Mouse (Mus musculus): ENCODE data around the gene Sp6.

Sp6 gene

DNA sequence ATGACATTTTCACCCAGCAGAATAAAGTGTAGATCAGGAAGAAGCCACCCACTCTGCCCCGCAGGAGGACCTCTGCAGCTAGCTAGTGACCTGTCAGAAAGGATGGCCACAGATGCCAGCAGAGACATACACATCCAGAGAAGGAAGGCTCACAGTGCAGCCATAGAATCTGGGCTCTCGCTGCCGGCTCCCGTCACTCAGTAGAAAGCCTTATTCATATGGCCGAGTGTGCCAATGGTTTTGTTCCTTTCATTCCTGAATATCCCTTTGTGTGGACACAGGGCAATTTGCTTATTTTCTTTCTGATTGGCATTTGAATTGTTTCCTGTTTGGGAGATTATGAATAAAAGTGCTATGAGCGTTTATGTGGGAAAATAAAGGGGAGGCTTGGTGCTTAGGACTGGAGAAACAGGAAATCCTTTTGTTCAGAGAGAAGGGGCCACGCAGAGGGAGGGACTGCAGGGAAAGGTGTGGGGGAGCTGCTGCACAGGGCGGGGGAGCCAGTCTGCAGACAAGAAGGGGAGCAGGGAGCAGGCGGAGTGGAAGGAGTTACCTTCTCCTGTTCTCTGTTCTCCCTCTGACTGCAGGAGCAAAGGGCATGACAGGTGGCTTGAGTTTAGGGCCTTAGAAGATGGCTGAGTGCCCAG lies 50.2 kb downstream of the Sp6 start:
- in situ Hi-C loops (cut with MboI, MseI): no loop called here

GRCm38 (mm10) chr11:97063921-97064295 lies 50.7 kb downstream of the Sp6 start:
- in situ Hi-C loops (cut with MboI, MseI): no loop called here

DNA sequence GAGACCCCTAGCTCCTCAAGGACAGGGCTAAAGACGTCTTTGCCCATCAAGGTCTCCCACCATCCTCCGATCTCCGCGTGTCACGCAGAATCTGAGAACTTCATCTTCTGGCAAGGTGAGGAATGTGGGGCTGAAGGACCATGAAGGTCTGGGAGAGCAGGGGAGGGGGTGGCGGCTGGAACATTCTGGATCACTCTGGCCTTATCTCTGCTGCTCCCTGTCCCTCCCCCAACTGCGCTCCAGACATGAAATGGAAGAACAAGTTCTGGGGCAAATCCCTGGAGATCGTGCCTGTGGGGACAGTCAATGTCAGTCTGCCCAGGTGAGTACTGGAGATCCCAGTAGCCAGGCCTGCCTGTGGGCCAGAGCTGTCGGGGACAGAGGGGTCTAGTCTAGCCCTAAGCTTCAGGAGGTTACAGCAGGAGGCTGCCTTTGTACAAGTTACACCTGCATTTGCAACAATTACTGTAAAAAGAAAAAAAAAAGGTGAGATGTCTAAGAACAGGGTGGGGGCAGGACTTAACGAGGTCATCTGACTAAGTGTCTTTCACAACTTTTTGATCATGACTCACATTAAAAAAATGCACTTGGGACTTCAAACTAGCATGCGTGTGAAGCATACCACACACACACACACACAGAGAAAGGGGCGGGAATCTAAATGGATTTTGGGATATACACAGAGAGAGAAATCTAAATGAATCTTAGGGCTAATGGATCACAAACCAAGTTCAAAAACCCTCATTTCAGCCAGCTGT lies 52.5 kb downstream of the Sp6 start:
- in situ Hi-C loops (cut with MboI, MseI): no loop called here

- in situ Hi-C loops (cut with MboI, MseI): no loop called here
These were observed 53.6 kb downstream of the Sp6 start for GRCm38 (mm10) chr11:97066656-97067360.

GRCm38 (mm10) chr11:97069333-97069732 lies 56.1 kb downstream of the Sp6 start:
- in situ Hi-C loops (cut with MboI, MseI): no loop called here

GRCm38 (mm10) chr11:97069770-97070169 lies 56.6 kb downstream of the Sp6 start:
- in situ Hi-C loops (cut with MboI, MseI): no loop called here

DNA sequence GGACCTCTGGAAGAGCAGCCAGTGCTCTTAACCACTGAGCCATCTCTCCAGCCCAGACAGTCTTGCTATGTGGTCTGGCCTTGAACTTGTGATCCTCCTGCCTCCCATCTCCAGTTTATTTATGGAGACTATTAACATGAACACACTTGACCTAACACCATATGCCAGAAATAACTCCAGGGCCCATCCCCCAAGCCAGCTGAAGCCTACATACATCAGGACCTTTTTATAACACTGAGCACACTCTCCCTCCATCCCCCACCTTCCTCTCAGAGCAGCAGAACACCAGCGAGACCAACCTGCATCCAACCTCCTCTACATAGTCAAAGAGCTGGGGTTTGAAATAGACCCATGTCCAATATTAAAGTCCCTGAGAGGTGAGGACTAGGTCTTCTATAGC lies 57.9 kb downstream of the Sp6 start:
- in situ Hi-C loops (cut with MboI, MseI): no loop called here

DNA sequence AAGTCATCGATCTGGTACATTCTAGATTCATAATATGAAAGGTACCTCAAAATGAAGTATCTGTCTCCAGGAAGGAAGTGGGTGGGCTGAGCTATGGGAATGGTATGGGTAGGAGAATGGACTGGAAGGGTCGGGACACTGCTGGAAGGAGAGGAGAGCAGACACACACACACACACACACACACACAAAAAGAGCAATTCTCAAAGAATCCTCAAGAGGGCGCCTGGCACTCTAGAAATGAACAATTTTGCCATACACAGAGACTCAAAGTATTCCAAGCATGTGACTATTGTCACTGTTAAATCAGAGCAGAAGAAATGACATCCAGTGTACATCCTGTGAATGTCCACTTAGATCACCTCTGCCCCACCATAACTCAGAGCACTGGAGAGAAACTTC lies 59.3 kb downstream of the Sp6 start:
- in situ Hi-C loops (cut with MboI, MseI): no loop called here

DNA sequence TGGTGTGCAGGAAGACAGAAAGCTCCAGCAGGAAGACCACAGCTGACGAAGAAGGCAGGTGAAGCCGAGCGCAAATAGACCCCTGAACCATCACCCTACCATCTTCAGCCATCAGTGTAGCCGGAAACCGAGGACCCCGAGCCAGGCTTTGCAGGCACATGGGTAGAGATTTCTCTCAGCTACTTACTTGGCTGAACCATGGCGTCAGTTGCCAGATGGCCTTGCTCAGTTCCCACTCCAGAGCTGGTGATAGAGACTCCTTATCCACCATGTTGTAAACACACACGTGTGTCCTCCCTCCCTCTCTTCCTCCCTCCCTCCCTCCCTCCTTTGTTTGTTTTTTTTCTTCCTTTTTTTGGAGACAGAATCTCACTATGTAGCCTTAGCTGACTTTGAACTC lies 61.0 kb downstream of the Sp6 start:
- in situ Hi-C loops (cut with MboI, MseI): no loop called here

Measured in T-helper 2 cell (primary cell).